Mouse (Mus musculus): ENCODE data around the gene Mcpt9. TPM values are rescaled to one million over a fixed set of nuclear protein-coding genes. Genes with fewer than 3 reads are reported as not detected.
"Not testable (repeated sequence)": the region's sequence is repeated elsewhere in the genome, so short reads cannot be mapped to it uniquely, and the experiment has no call there.

Gene Mcpt9
- polyA plus RNA-seq (2015; fragmentation: Nextera tagmentation; extraction: Ambion mirVana): not detected in 2 replicates

GRCm38 (mm10) chr14:56030395-56030794 lies at the start of gene Mcpt9:
Gene Mcpt9 (minus strand): TSS chr14:56030495.
- H3K4me3 ChIP-seq; H3K27ac ChIP-seq; H3K27me3 ChIP-seq; ATAC-seq (ENCODE audit: borderline replicate concordance, extremely low read depth, low FRiP score, low TSS enrichment); H3K9me3 ChIP-seq; H3K4me2 ChIP-seq; H3K4me1 ChIP-seq; H3K9ac ChIP-seq; H3K36me3 ChIP-seq: not testable (repeated sequence)
- 71% methylated on average over 3 of the region's 3 CpGs for WGBS

GRCm38 (mm10) chr14:56062213-56062612 lies 31.9 kb upstream of the Mcpt9 start, which contains the start of gene Mcpt4:
Gene Mcpt4 (minus strand): TSS chr14:56062313.
- H3K4me1 ChIP-seq; H3K27ac ChIP-seq; H3K27me3 ChIP-seq; H3K4me3 ChIP-seq; H3K9me3 ChIP-seq; H3K36me3 ChIP-seq; H3K9ac ChIP-seq; H3K4me2 ChIP-seq; ATAC-seq (ENCODE audit: borderline replicate concordance, extremely low read depth, low FRiP score, low TSS enrichment): not testable (repeated sequence)
- 71% methylated on average over 3 of the region's 3 CpGs for WGBS

GRCm38 (mm10) chr14:56057722-56058121 lies 27.4 kb upstream of the Mcpt9 start:
- H3K9me3 ChIP-seq: no peaks in the 10 kb centered on the region
- no peak overlapping the region for H3K9ac ChIP-seq
- no peak overlapping the region for H3K27ac ChIP-seq
- H3K4me3 ChIP-seq: no peak overlapping the region
- no peaks in the 10 kb centered on the region for H3K27me3 ChIP-seq
- no peaks in the 10 kb centered on the region for H3K36me3 ChIP-seq
- no peak overlapping the region for H3K4me2 ChIP-seq
- no peaks in the 10 kb centered on the region for H3K4me1 ChIP-seq
- WGBS: 73% methylated on average over 4 of the region's 4 CpGs
- ATAC-seq (ENCODE audit: borderline replicate concordance, extremely low read depth, low FRiP score, low TSS enrichment): no peak

- Histone ChIP-seq H3K9ac (no peak overlapping the region), H3K4me3 (no peak overlapping the region), H3K27me3 (no peaks in the 10 kb centered on the region), H3K36me3 (no peaks in the 10 kb centered on the region), H3K9me3 (no peaks in the 10 kb centered on the region), H3K27ac (no peak overlapping the region), H3K4me2 (no peak overlapping the region), H3K4me1 (no peaks in the 10 kb centered on the region)
- ATAC-seq (ENCODE audit: borderline replicate concordance, extremely low read depth, low FRiP score, low TSS enrichment): no peak
- 57% methylated on average over 3 of the region's 3 CpGs for WGBS
Observed at GRCm38 (mm10) chr14:56055408-56055807, 25.1 kb upstream of the Mcpt9 start.

- H3K27ac ChIP-seq; H3K36me3 ChIP-seq; H3K4me1 ChIP-seq; H3K4me3 ChIP-seq; H3K9me3 ChIP-seq; H3K9ac ChIP-seq; H3K27me3 ChIP-seq; ATAC-seq (ENCODE audit: borderline replicate concordance, extremely low read depth, low FRiP score, low TSS enrichment); H3K4me2 ChIP-seq: not testable (repeated sequence)
- 73% methylated on average over 1 of the region's 1 CpGs for WGBS
Observed at GRCm38 (mm10) chr14:56041792-56042191, 11.5 kb upstream of the Mcpt9 start, which contains the start of gene Mcpt2. Gene Mcpt2 (plus strand): TSS chr14:56042041.

GRCm38 (mm10) chr14:56034433-56034832 lies 4.1 kb upstream of the Mcpt9 start:
- ATAC-seq (ENCODE audit: borderline replicate concordance, extremely low read depth, low FRiP score, low TSS enrichment): no peak
- Histone ChIP-seq H3K36me3 (no peaks in the 10 kb centered on the region), H3K4me2 (no peak overlapping the region), H3K9me3 (no peaks in the 10 kb centered on the region), H3K27me3 (no peaks in the 10 kb centered on the region), H3K4me1 (no peaks in the 10 kb centered on the region), H3K27ac (no peak overlapping the region), H3K9ac (no peak overlapping the region), H3K4me3 (no peak overlapping the region)
- 41% methylated on average over 2 of the region's 2 CpGs for WGBS

- H3K4me2 ChIP-seq; H3K27me3 ChIP-seq; H3K9me3 ChIP-seq; H3K4me1 ChIP-seq; ATAC-seq (ENCODE audit: borderline replicate concordance, extremely low read depth, low FRiP score, low TSS enrichment); H3K36me3 ChIP-seq; H3K4me3 ChIP-seq; H3K9ac ChIP-seq; H3K27ac ChIP-seq: not testable (repeated sequence)
- WGBS: 60% methylated on average over 4 of the region's 4 CpGs
Observed at GRCm38 (mm10) chr14:56021305-56021704, 9.0 kb downstream of the Mcpt9 start.

GRCm38 (mm10) chr14:56019446-56019845 lies 10.8 kb downstream of the Mcpt9 start:
- Histone ChIP-seq H3K4me2 (no peak overlapping the region), H3K27ac (no peak overlapping the region), H3K9me3 (no peaks in the 10 kb centered on the region), H3K4me3 (no peak overlapping the region), H3K36me3 (no peaks in the 10 kb centered on the region), H3K4me1 (no peaks in the 10 kb centered on the region), H3K9ac (no peak overlapping the region), H3K27me3 (no peaks in the 10 kb centered on the region)
- no peak for ATAC-seq (ENCODE audit: borderline replicate concordance, extremely low read depth, low FRiP score, low TSS enrichment)
- 41% methylated on average over 1 of the region's 1 CpGs for WGBS

- not testable (repeated sequence) for H3K4me1 ChIP-seq; H3K9ac ChIP-seq; H3K27me3 ChIP-seq; H3K4me3 ChIP-seq; H3K36me3 ChIP-seq; H3K9me3 ChIP-seq; ATAC-seq (ENCODE audit: borderline replicate concordance, extremely low read depth, low FRiP score, low TSS enrichment); H3K4me2 ChIP-seq; H3K27ac ChIP-seq
- 68% methylated on average over 3 of the region's 3 CpGs for WGBS
Observed at GRCm38 (mm10) chr14:56017671-56018070, 12.6 kb downstream of the Mcpt9 start, which contains the start of gene Mcpt1. Gene Mcpt1 (plus strand): TSS chr14:56017971.

- no peaks in the 10 kb centered on the region for H3K9me3 ChIP-seq
- no peaks in the 10 kb centered on the region for H3K36me3 ChIP-seq
- H3K4me3 ChIP-seq: no peak overlapping the region
- WGBS: 91% methylated on average over 2 of the region's 2 CpGs
- H3K27me3 ChIP-seq: no peaks in the 10 kb centered on the region
- H3K4me2 ChIP-seq: no peak overlapping the region
- no peak for ATAC-seq (ENCODE audit: borderline replicate concordance, extremely low read depth, low FRiP score, low TSS enrichment)
- H3K9ac ChIP-seq: no peak overlapping the region
- no peak overlapping the region for H3K27ac ChIP-seq
- no peaks in the 10 kb centered on the region for H3K4me1 ChIP-seq
Observed at GRCm38 (mm10) chr14:56013924-56014323, 16.4 kb downstream of the Mcpt9 start.

- no peak overlapping the region for H3K9ac ChIP-seq
- no peaks in the 10 kb centered on the region for H3K27me3 ChIP-seq
- H3K9me3 ChIP-seq: no peaks in the 10 kb centered on the region
- no peak for ATAC-seq (ENCODE audit: borderline replicate concordance, extremely low read depth, low FRiP score, low TSS enrichment)
- no peak overlapping the region for H3K27ac ChIP-seq
- H3K4me2 ChIP-seq: no peak overlapping the region
- no peak overlapping the region for H3K4me3 ChIP-seq
- no peaks in the 10 kb centered on the region for H3K4me1 ChIP-seq
- no peaks in the 10 kb centered on the region for H3K36me3 ChIP-seq
- WGBS: 55% methylated on average over 3 of the region's 3 CpGs
Observed at GRCm38 (mm10) chr14:56013147-56013546, 17.1 kb downstream of the Mcpt9 start.

GRCm38 (mm10) chr14:55987464-55987863 lies 42.8 kb downstream of the Mcpt9 start:
- ATAC-seq (ENCODE audit: borderline replicate concordance, extremely low read depth, low FRiP score, low TSS enrichment); H3K4me3 ChIP-seq; H3K4me1 ChIP-seq; H3K27ac ChIP-seq; H3K9ac ChIP-seq; H3K27me3 ChIP-seq; H3K36me3 ChIP-seq; H3K9me3 ChIP-seq; H3K4me2 ChIP-seq: not testable (repeated sequence)
- WGBS: 39% methylated on average over 1 of the region's 3 CpGs

Data from lung, embryonic 15.5 days (tissue).